Mouse (Mus musculus): ENCODE results near the gene Cpb2. TPM values are rescaled to one million over a fixed set of nuclear protein-coding genes. Genes with fewer than 3 reads are reported as not detected.

Cpb2 gene
- polyA plus RNA-seq, 1 experiment from 2014 or later, result 0.25 TPM

DNA sequence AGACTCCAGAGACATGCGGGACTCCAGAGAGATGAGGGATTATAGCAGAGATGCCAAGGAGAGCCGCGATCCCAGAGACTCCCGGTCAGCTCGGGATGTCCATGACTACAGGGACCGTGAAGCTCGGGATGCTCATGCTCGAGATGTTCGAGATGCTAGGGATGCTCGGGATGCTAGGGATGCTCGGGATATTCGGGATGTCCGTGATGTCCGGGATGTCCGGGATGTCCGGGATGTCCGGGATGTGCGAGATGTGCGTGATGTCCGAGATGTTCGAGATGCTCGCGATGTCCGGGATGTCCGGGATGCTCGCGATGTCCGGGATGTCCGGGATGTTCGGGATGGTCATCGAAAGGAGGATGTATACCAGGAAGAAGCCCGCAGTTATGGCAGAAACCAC lies 81.3 kb downstream of the Cpb2 start:
- H3K4me1 ChIP-seq (ENCODE audit: control insufficient read depth, insufficient read depth, low read length), result no peaks in the 10 kb centered on the region
- ATAC-seq (ENCODE audit: low read depth), result no peak
- H3K27ac ChIP-seq (ENCODE audit: low read depth, low read length), result no peak overlapping the region
- no peak overlapping the region for H3K4me2 ChIP-seq (ENCODE audit: low read depth, low read length)
- peaks cover 13% of the 10 kb centered on the region; the same call in 1 of the 2 replicates for H3K36me3 ChIP-seq (ENCODE audit: control insufficient read depth, insufficient read depth, low read length)
- WGBS, result 97% methylated on average over 32 of the region's 32 CpGs
- H3K4me3 ChIP-seq (ENCODE audit: low read depth, low read length), result no peak overlapping the region
- no peaks in the 10 kb centered on the region for H3K9me3 ChIP-seq (ENCODE audit: control insufficient read depth, low read length)
- no peaks in the 10 kb centered on the region for H3K27me3 ChIP-seq (ENCODE audit: control insufficient read depth, insufficient read depth, low read length)
- H3K9ac ChIP-seq (replicated peaks; ENCODE audit: low read depth, low read length), result no peak overlapping the region

DNA sequence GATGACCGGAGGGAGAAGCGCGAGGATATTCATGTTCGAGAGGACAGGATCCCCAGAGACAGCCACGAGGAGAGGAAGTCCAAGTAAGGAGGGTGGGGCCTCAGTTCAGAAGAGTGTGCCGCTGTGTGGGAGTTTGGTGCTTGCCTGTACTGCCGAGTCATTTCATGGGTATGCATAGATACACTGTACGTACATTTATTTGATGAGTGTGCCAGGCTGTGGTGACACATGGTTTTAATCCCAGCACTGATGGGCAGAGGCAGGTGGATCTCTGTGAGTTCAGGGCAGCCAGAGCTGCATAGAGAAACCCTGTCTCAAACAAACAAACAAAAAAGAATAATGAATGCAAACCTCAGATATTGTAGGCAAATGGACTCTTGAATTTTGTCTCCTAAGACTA lies 86.0 kb downstream of the Cpb2 start:
- Histone ChIP-seq H3K27me3 (ENCODE audit: control insufficient read depth, insufficient read depth, low read length) (no peaks in the 10 kb centered on the region), H3K9ac (replicated peaks; ENCODE audit: low read depth, low read length) (no peak overlapping the region), H3K4me3 (ENCODE audit: low read depth, low read length) (no peak overlapping the region), H3K36me3 (ENCODE audit: control insufficient read depth, insufficient read depth, low read length) (peaks cover 17% of the 10 kb centered on the region), H3K4me1 (ENCODE audit: control insufficient read depth, insufficient read depth, low read length) (no peaks in the 10 kb centered on the region), H3K4me2 (ENCODE audit: low read depth, low read length) (no peak overlapping the region), H3K27ac (ENCODE audit: low read depth, low read length) (no peak overlapping the region), H3K9me3 (ENCODE audit: control insufficient read depth, low read length) (no peaks in the 10 kb centered on the region)
- ATAC-seq (ENCODE audit: low read depth), result no peak
- 86% methylated on average over 8 of the region's 8 CpGs for WGBS

DNA sequence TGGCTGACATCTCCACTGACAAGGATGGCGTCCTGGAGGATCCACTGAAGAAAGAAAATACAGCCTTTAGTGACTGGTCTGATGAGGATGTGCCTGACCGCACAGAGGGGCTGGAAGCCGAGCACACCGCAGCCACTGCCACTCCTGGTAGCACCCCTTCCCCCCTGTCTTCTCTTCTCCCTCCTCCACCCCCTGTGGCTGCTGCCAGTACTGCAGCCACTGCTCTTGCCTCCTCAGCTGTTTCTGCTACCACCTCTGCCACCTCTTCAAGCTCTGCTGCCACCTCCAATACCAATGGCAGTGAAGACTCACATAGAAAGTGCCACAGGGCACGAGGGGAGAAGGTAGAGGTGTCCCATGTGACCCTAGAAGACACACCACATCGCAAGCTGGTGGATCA lies 88.5 kb downstream of the Cpb2 start:
- no peak for ATAC-seq (ENCODE audit: low read depth)
- no peak overlapping the region for H3K27ac ChIP-seq (ENCODE audit: low read depth, low read length)
- no peak overlapping the region for H3K9ac ChIP-seq (replicated peaks; ENCODE audit: low read depth, low read length)
- peaks cover 12% of the 10 kb centered on the region for H3K36me3 ChIP-seq (ENCODE audit: control insufficient read depth, insufficient read depth, low read length)
- H3K27me3 ChIP-seq (ENCODE audit: control insufficient read depth, insufficient read depth, low read length), result no peaks in the 10 kb centered on the region
- H3K9me3 ChIP-seq (ENCODE audit: control insufficient read depth, low read length), result no peaks in the 10 kb centered on the region
- 89% methylated on average over 6 of the region's 6 CpGs for WGBS
- no peaks in the 10 kb centered on the region for H3K4me1 ChIP-seq (ENCODE audit: control insufficient read depth, insufficient read depth, low read length)
- no peak overlapping the region for H3K4me3 ChIP-seq (ENCODE audit: low read depth, low read length)
- H3K4me2 ChIP-seq (ENCODE audit: low read depth, low read length), result no peak overlapping the region

Small RNA genes within 50 kb of the gene (microRNA-seq; reads per million reads assigned to microRNA genes)
- gene Gm44482, result not detected

Other genes starting within 250 kb of the Cpb2 start
- 0.15 and 0.54 TPM in 2 replicates for gene Rubcnl, start 226.3 kb upstream of the Cpb2 start, polyA plus RNA-seq (2014; fragmentation: Nextera tagmentation; extraction: Ambion mirVana)
- not detected in 2 replicates for gene Lrrc63, start 111.4 kb upstream of the Cpb2 start, polyA plus RNA-seq (2014; fragmentation: Nextera tagmentation; extraction: Ambion mirVana)
- gene Lcp1, start 111.2 kb upstream of the Cpb2 start, polyA plus RNA-seq (2014; fragmentation: Nextera tagmentation; extraction: Ambion mirVana), result 8.3 and 18.9 TPM in 2 replicates
- gene Zc3h13, start 42.1 kb downstream of the Cpb2 start, polyA plus RNA-seq (2014; fragmentation: Nextera tagmentation; extraction: Ambion mirVana), result 39.4 and 41.3 TPM in 2 replicates
- gene Siah3, start 213.7 kb downstream of the Cpb2 start, polyA plus RNA-seq (2014; fragmentation: Nextera tagmentation; extraction: Ambion mirVana), result 11.1 and 11.8 TPM in 2 replicates